Mouse (Mus musculus): ENCODE measurements around the gene Slc45a1.
"Not testable (repeated sequence)": the region's sequence is repeated elsewhere in the genome, so short reads cannot be mapped to it uniquely, and the experiment has no call there.

Slc45a1 gene

GRCm38 (mm10) chr4:150605804-150606203, 46.2 kb downstream of the Slc45a1 start:
- no peak for DNase-seq (ENCODE audit: low spot score in 2 of 2)

- DNase-seq (ENCODE audit: low spot score in 2 of 2), result no peak
Measured at GRCm38 (mm10) chr4:150603366-150604061, 48.5 kb downstream of the Slc45a1 start.

- DNase-seq (ENCODE audit: low spot score in 2 of 2), result no peak
Measured at GRCm38 (mm10) chr4:150601489-150601888, 50.5 kb downstream of the Slc45a1 start.

- DNase-seq (ENCODE audit: low spot score in 2 of 2), result not testable (repeated sequence)
Measured at GRCm38 (mm10) chr4:150600503-150600902, 51.5 kb downstream of the Slc45a1 start.

- no peak for DNase-seq (ENCODE audit: low spot score in 2 of 2)
Measured at GRCm38 (mm10) chr4:150599119-150599992, 52.6 kb downstream of the Slc45a1 start.

- no peak for DNase-seq (ENCODE audit: low spot score in 2 of 2)
Measured at GRCm38 (mm10) chr4:150598686-150599085, 53.3 kb downstream of the Slc45a1 start.

- DNase-seq (ENCODE audit: low spot score in 2 of 2), result no peak
Measured at GRCm38 (mm10) chr4:150595991-150596390, 56.0 kb downstream of the Slc45a1 start.

GRCm38 (mm10) chr4:150595071-150595470, 56.9 kb downstream of the Slc45a1 start:
- no peak for DNase-seq (ENCODE audit: low spot score in 2 of 2)

GRCm38 (mm10) chr4:150594298-150594829, 57.6 kb downstream of the Slc45a1 start:
- DNase-seq (ENCODE audit: low spot score in 2 of 2), result no peak

GRCm38 (mm10) chr4:150593473-150594217, 58.3 kb downstream of the Slc45a1 start:
- no peak for DNase-seq (ENCODE audit: low spot score in 2 of 2)

GRCm38 (mm10) chr4:150592087-150592486, 59.9 kb downstream of the Slc45a1 start:
- DNase-seq (ENCODE audit: low spot score in 2 of 2), result no peak

- no peak for DNase-seq (ENCODE audit: low spot score in 2 of 2)
Measured at GRCm38 (mm10) chr4:150591602-150592001, 60.4 kb downstream of the Slc45a1 start.

- no peak for DNase-seq (ENCODE audit: low spot score in 2 of 2)
Measured at GRCm38 (mm10) chr4:150590621-150591282, 61.2 kb downstream of the Slc45a1 start.

GRCm38 (mm10) chr4:150588300-150588621, 63.7 kb downstream of the Slc45a1 start:
- DNase-seq (ENCODE audit: low spot score in 2 of 2), result no peak

- no peak for DNase-seq (ENCODE audit: low spot score in 2 of 2)
Measured at GRCm38 (mm10) chr4:150587597-150588299, 64.2 kb downstream of the Slc45a1 start.

GRCm38 (mm10) chr4:150586275-150586674, 65.7 kb downstream of the Slc45a1 start:
- no peak for DNase-seq (ENCODE audit: low spot score in 2 of 2)

GRCm38 (mm10) chr4:150585800-150586199, 66.2 kb downstream of the Slc45a1 start:
- no peak for DNase-seq (ENCODE audit: low spot score in 2 of 2)

- DNase-seq (ENCODE audit: low spot score in 2 of 2), result no peak
Measured at GRCm38 (mm10) chr4:150583777-150584135, 68.2 kb downstream of the Slc45a1 start.

GRCm38 (mm10) chr4:150582966-150583776, 68.8 kb downstream of the Slc45a1 start:
- DNase-seq (ENCODE audit: low spot score in 2 of 2), result peak; percentile 66 to 81

Data from left cerebral cortex, adult 9 months (tissue).